Mouse (Mus musculus) thymus, postnatal 25 days (tissue): ENCODE results near the gene Ptov1.
"Not testable (repeated sequence)": the region's sequence is repeated elsewhere in the genome, so short reads cannot be mapped to it uniquely, and the experiment has no call there.

ENCODE experiments used
- DNase-seq: peaks from one replicate; pipeline ENCODE4 v3.0.0; 2022

Ptov1 gene

DNA sequence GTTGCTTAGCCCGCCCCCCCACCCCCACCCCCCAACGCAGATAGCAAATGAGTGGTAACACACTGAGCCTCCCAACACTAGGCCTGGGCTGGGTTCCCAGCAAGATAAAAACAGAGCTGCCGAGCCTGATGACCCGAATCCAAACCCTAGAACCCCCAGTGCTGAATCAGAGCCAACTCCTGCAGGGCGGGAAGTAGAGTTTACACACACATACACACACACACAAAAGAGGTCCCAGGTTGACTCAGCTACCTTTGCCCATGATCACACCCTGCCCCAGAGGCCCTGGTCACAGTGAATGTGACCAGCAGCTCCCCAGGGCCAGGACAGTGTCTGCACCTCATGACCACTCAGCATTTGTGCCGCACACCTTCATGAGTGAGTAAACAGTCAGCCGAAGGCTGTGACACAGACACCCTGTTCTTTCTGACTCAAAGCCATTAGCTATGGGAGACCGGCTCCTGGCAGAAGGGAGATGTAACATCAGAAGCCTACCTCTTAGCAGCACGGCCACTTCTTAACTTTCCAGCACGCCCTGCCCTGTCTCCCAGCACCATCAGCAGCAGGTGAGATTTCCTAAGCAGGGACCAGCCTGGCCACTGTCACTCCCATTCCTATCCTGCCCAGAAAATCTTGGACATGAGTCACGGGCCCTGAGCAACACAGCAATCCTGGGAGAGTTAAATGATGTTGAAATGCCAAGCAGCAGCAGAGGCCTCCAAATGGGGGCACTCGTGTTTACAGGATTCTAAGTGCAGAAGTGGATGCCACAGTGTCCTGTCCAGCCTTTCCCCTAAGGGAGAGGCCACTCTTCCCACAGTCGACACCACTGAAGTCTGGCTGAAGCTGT is 18.9 kb upstream of the Ptov1 start:
- no peak for DNase-seq

- DNase-seq, result no peak
Observed at GRCm38 (mm10) chr7:44886964-44887363, 17.4 kb upstream of the Ptov1 start.

GRCm38 (mm10) chr7:44884637-44885036 is 15.0 kb upstream of the Ptov1 start:
- DNase-seq, result no peak

- DNase-seq, result no peak
Observed at GRCm38 (mm10) chr7:44883036-44883435, 13.4 kb upstream of the Ptov1 start.

DNA sequence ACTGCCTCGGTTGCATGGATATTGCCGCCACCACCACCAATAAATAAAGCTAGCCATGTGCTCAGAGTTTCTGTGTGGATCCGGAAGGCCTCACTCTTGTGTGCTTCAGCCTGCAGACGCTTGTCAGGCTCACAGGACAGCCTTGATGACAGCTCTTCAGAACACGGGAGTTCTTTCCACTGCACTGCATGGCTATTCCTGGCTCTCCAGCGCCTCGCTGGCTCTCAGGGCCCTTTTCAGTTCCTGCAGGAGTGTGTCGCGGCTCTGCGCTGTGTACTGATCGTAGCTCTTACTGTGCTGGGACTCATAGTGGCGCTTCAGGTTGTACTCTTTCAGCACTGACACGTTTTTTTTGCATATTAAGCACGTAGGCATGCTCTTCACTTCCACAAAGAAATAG is 8.2 kb upstream of the Ptov1 start:
- no peak for DNase-seq

DNA sequence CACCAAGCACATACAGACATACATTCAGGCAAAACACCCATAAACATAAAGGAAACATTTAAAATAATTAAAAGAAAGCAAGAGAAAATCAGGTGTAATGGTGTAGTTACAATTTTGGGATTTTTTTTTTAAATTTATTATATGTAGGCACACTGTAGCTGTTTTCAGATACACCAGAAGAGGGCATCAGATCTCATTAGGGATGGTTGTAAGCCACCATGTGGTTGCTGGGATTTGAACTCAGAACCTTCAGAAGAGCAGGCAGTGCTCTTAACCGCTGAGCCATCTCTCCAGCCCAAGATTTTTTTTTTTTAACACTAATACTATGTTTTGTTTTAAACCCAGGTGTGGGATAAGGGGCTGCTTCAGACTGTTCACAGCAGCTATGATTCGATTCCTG is 2.2 kb upstream of the Ptov1 start:
- DNase-seq, result not testable (repeated sequence)

DNA sequence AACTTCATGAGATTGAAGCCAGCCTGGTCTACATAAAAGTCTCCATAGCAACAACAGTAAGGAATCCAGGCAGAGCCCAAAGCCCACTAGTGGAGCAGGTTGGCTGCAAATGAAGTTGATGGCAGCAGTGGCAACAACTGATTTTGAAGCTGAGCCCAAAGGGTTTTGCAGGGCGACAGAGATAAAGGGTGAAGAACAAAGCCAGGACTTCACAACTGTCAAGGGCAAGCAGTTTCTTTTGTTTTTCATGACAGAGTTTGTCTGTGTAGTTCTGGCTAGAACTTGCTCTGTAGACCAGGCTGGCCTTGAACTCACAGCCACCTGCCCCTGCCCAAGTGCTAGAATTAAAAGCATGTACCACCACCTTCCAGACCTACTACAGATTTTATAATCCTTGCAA is 1.6 kb upstream of the Ptov1 start:
- DNase-seq, result no peak

DNA sequence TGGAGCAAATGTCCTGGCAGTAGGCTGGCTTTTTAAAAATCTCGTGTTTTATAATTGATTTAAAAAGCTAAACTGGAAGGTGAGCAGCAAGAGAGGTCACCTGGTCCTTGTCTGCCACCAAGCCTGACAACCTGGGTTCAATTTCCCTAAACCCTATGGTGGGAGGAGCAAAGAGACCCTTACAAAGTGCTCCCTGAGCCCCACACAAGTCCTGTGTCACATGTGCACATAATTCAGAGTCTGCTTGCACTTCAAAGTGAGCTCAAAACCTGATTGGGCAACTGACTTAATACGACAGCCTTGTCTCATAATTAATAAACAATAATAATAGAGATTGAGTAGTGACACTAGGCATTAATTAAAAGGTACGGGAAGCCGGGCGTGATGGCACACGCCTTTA is 1.0 kb upstream of the Ptov1 start:
- DNase-seq, result no peak

DNA sequence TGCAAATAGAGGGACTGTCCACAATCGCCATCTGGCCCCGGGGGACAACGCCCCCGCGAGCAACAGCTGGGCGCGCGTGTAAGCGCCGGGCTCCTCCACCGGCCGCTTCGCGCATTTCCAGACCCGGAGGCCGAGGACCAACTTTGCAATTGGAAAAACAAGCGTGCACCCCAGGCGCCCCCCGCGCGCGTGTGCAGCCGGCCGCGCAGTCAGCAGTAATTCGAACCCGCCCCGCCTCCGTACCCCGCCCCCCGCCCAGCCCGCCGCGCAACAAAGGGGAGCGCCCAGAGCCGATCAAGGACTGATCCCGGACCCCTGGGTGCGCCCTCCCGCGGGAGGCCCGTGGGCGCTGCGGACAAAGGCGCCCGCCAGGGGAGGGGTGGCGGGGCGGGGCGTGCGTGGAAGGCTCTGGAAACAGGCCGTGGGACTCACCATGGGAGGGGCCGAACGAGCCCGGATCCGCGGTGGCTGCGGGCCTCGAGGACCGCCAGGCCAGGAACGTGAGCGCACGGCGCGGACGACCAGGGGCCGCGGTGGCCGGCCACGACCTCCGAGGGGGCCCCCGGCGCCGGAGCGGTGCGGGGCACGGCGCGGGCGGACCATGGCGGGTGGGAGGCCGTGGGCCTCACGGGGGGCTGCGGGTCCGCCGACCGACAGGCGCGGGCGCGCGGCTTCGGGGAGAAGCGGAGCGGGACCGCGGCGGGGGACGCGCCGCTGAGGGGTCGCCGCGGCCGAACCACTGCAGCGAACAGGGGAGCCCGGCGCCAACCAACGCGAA is 480 bp downstream of the Ptov1 start:
- peak; percentile 64 for DNase-seq

- DNase-seq, result no peak
Observed at GRCm38 (mm10) chr7:44868465-44868864, 1.1 kb downstream of the Ptov1 start.

GRCm38 (mm10) chr7:44867802-44868201 is 1.8 kb downstream of the Ptov1 start:
- no peak for DNase-seq

- DNase-seq, result no peak
Observed at GRCm38 (mm10) chr7:44867010-44867702, 2.4 kb downstream of the Ptov1 start.

GRCm38 (mm10) chr7:44866276-44867009 is 3.1 kb downstream of the Ptov1 start:
- DNase-seq, result no peak

DNA sequence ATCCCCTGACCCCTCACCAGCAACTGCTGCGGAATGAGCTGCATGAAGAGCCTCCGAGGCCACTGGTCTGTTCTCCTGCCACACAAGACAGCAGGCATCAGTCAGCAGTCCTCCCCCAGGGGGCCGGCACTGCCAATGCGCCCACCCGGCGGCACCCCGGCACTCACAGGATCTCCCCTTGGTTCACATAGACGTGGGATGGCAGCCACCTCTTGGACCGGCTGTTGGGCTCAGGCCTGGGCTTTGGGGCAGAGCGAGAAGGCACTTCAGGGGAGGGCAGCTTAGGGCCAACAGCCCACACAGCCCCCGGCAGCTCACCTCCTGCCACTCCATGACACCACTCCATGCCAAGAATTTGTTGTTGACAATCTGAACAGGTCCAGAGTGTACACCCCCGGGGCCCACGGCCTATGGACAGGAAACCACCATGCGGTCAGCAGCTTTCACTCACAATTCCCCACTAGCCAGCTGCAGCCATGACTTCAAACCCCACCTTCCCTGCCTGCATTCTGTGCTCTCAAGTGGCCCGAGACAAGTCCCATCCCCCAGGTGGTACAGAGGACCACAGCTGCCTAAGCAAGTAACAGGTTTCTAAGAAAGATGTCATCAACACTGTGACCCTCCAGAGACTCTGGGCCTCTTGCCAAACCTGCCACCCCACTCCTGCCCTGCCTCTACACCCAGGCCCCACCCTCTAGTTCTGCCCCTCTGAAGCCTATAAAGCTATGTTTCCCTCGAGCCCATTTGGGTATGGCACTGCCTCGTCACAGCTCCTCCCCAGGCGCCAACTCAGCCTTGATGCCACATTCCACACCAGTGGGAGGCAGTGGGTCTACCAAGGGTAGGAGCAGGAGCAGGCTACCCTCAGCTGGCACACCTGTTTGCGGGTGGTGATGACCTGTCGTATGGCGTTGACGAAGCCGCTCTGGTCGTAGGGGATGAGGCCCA is 4.7 kb downstream of the Ptov1 start:
- DNase-seq, result no peak

DNA sequence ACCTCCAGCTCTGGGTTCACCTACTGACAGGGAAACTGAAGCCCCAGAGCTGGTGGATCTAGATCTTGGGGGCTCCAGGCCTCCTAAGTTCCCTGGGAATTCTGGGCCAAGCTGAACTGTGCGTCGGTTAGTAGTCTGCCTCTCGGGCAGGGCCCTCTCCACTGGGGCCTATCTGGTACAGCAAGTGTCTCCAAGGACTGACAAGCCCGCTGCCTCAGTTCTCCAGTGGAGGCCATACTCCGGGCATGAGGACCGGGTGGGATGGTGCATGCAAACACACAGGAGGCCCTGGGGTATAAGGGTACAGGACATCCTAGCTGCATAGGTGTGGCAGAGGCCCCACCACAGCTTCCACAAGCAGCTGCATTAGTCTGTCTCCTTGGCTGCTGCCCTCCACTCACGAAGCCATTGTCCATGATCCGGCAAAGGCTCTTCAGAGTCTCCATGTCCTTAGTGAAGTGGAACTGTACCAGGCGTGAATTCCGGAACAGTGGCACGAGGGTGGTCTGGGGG is 5.5 kb downstream of the Ptov1 start:
- DNase-seq, result no peak

- DNase-seq, result no peak
Observed at GRCm38 (mm10) chr7:44863210-44863609, 6.4 kb downstream of the Ptov1 start.

DNA sequence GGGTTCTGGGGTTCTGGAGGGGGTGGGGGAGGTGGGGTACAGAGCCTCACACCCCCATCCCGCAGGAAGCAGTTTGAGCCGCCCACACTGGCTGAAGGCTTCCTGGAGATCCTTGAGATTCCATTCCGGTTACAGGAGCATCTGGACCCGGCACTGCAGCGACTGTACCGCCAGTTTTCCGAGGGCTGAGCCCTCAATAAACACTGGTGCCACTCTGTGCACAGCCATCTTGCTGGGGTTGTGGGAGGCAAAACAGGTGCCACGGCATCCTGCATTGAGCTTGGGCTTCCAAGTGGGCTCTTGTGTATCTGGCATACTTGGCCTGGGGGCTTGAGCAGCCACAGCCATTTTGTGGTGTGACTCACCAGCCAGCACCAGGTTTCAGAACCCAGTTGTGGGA is 7.2 kb downstream of the Ptov1 start:
- no peak for DNase-seq

DNA sequence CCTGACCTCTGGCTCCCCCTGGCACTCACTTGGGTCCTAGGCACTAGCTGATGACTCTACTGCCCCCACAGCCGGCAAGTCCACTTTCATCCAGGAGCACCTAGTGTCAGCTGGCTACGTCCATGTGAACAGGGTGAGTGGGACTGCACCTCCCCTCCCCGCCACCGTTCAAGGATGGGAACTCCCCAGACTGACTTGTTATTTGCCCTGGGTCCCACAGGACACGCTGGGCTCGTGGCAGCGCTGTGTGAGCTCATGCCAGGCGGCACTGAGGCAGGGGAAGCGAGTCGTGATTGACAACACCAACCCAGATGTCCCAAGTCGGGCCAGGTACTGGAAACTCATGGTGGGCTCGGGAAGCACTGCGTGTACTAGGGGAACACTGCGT is 8.2 kb downstream of the Ptov1 start:
- no peak for DNase-seq

GRCm38 (mm10) chr7:44860576-44861428 is 8.8 kb downstream of the Ptov1 start:
- DNase-seq, result peak; percentile 68

GRCm38 (mm10) chr7:44859896-44860295 is 9.7 kb downstream of the Ptov1 start:
- no peak for DNase-seq

DNA sequence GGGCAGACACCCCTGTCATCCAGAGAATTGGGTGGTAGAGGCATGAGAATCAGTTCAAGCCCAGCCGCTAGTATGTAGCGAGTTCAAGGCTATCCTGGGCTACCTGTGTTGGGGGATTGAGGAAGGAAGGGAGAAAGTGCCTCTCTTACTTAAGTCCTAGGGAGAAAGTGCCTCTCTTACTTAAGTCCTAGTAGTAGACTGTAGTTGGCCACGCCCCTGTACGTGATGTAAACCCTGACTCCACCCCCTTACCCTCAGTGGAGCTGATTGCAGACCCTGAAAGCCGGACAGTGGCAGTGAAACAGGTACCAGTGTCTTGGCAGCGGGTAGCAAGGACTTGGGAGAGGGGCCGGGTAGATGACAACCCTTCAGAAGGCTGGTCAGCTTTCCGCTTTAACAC is 11.7 kb downstream of the Ptov1 start:
- DNase-seq, result no peak
